Mouse (Mus musculus) limb, embryonic 12.5 days (tissue): ENCODE results near the gene H2al1d. TPM values are rescaled to one million over a fixed set of nuclear protein-coding genes. Genes with fewer than 3 reads are reported as not detected.
"Not testable (repeated sequence)": the region's sequence is repeated elsewhere in the genome, so short reads cannot be mapped to it uniquely, and the experiment has no call there.

Experiments
- ATAC-seq: fragments of 200-750 bp; cut with Nextera tagmentation; 2 replicates; pipeline ENCODE4 v1.8.0; 2017; ENCODE audit warnings: low read depth, moderate TSS enrichment; ENCODE audit not compliant: insufficient number of reproducible peaks, insufficient read depth, low FRiP score, low TSS enrichment
- H3K27ac ChIP-seq: fragments of 300-500 bp; sonication (generic); 2 replicates; pipeline ENCODE4 v1.5.1; 2016; ENCODE audit warnings: mild to moderate bottlenecking, moderate library complexity
- H3K27me3 ChIP-seq: fragments of 300-500 bp; sonication (generic); 2 replicates; pipeline ENCODE4 v1.6.1; 2016; ENCODE audit warnings: mild to moderate bottlenecking, moderate library complexity
- H3K36me3 ChIP-seq: fragments of 300-500 bp; sonication (generic); 2 replicates; pipeline ENCODE4 v1.6.1; 2016; ENCODE audit warnings: mild to moderate bottlenecking, moderate library complexity
- H3K4me1 ChIP-seq: fragments of 300-500 bp; sonication (generic); replicated peaks from 2 replicates; pipeline ENCODE4 v1.6.1; 2016
- H3K4me2 ChIP-seq: fragments of 300-500 bp; sonication (generic); 2 replicates; pipeline ENCODE4 v1.6.1; 2016; ENCODE audit warnings: mild to moderate bottlenecking, moderate library complexity
- H3K4me3 ChIP-seq: fragments of 300-500 bp; sonication (generic); replicated peaks from 2 replicates; pipeline ENCODE4 v1.5.1; 2016; ENCODE audit warnings: mild to moderate bottlenecking
- H3K9ac ChIP-seq: fragments of 300-500 bp; sonication (generic); replicated peaks from 2 replicates; pipeline ENCODE4 v1.6.1; 2016; ENCODE audit warnings: mild to moderate bottlenecking, moderate library complexity
- H3K9me3 ChIP-seq: fragments of 300-500 bp; sonication (generic); 2 replicates; pipeline ENCODE4 v1.6.1; 2016; ENCODE audit warnings: mild to moderate bottlenecking, moderate library complexity
- WGBS: fragments of 180-500 bp; shearing (Covaris S2); methylation state at CpG from one replicate; pipeline ENCODE4 v1.1.7; 2016; 5-methylcytosine and 5-hydroxymethylcytosine counted together
- polyA plus RNA-seq: library from polyadenylated mRNA; unstranded; fragments of >200 nt; fragmentation: Nextera tagmentation; extraction: Ambion mirVana; gene quantifications from 2 replicates; pipeline ENCODE4 v1.2.1, GENCODE M21; 2016

H2al1d gene
- polyA plus RNA-seq: not detected in 2 replicates

DNA sequence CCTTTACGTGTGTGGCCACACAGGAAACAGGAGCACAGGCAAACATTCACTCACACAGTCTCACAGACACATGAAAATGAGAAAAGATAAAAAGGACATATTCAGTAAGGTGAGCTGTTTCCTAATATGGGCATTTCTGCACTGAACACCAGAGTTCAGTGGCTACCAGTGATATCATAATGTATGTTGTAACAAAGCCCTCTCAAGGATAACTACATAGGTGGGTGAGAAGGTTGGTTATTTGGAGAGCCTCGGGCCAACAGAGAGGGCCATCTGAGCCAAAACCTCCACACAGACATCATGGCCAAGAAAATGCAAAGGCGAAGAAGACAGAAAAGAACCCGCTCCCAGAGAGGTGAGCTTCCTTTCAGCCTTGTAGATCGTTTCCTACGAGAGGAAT is at the start of gene H2al1d:
Gene H2al1d (plus strand): TSS at position 301 of the 400 bp plus-strand sequence.
- not testable (repeated sequence) for ATAC-seq
- no CpG with 5 or more reads among the region's 6 CpGs for WGBS

DNA sequence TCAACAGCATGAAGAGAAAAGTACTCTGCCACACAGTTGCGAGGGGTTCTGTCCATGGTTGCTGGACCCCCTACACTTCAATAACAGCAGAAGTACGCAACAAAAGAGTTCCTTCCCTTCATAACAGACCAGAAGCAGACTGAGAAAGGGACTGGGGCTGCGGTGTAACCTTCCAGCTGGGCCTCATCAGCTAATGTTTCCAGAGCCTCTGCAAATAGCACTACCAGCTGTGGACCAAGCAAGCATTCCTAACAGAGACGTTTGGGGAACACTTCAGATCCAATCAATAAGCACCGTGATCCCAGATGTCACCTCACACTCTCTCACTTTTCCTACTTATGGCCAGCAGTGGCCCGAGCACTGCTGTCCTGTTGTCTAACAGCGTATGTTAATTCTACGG is 43.7 kb upstream of the H2al1d start:
- no peak for ATAC-seq
- H3K9ac ChIP-seq: no peak overlapping the region
- 45% methylated on average over 8 of the region's 8 CpGs for whole genome bisulfite sequencing
- peak overlapping the region; percentile 29; the same call in 1 of the 2 replicates for H3K27ac ChIP-seq
- no peak overlapping the region for H3K4me3 ChIP-seq
- H3K4me2 ChIP-seq: no peak overlapping the region
- H3K36me3 ChIP-seq: no peaks in the 10 kb centered on the region
- no peaks in the 10 kb centered on the region for H3K9me3 ChIP-seq
- peaks cover 47% of the 10 kb centered on the region for H3K27me3 ChIP-seq
- H3K4me1 ChIP-seq: peaks cover 13% of the 10 kb centered on the region

More for the DNA sequence above, at the start of gene H2al1d:
- not testable (repeated sequence) for H3K27me3 ChIP-seq, H3K4me2 ChIP-seq, H3K9me3 ChIP-seq, H3K9ac ChIP-seq, H3K27ac ChIP-seq, H3K36me3 ChIP-seq, H3K4me3 ChIP-seq, H3K4me1 ChIP-seq

GRCm38 (mm10) chrX:11267791-11268190 is 40.8 kb upstream of the H2al1d start:
- Histone ChIP-seq H3K9me3 (no peaks in the 10 kb centered on the region), H3K27me3 (peaks cover 49% of the 10 kb centered on the region), H3K4me1 (peaks cover 13% of the 10 kb centered on the region), H3K9ac (no peak overlapping the region), H3K4me2 (no peak overlapping the region), H3K36me3 (no peaks in the 10 kb centered on the region), H3K4me3 (no peak overlapping the region), H3K27ac (no peak overlapping the region)
- no peak for ATAC-seq
- WGBS: 46% methylated on average over 7 of the region's 7 CpGs

- H3K4me1 ChIP-seq: peaks cover 13% of the 10 kb centered on the region
- H3K9ac ChIP-seq: no peak overlapping the region
- H3K36me3 ChIP-seq: no peaks in the 10 kb centered on the region
- H3K9me3 ChIP-seq: no peaks in the 10 kb centered on the region
- ATAC-seq: no peak
- 91% methylated on average over 3 of the region's 3 CpGs for WGBS
- peaks cover 44% of the 10 kb centered on the region for H3K27me3 ChIP-seq
- no peak overlapping the region for H3K4me3 ChIP-seq
- H3K4me2 ChIP-seq: no peak overlapping the region
- no peak overlapping the region for H3K27ac ChIP-seq
These were observed 39.5 kb upstream of the H2al1d start for GRCm38 (mm10) chrX:11269074-11269473.

DNA sequence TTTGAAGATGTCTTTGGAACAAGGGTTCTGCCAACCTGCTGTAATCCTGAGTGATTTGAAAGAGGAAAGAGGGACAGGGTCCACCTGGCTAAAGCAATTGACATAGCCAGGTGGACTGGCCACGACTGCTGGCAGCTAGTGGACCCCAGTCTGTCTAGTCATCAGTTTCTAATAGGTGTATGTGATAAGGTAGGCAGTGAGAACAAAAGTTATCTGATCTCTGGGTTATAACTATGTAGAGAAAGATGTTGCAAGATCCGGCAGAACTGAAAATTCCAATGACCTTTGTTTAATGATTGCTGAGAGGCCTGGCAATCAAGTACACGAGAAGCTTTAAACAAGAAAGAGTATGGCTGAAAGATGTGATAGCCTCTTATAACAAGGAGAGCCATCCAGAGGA is 35.4 kb upstream of the H2al1d start:
- 83% methylated on average over 3 of the region's 3 CpGs for WGBS
- no peaks in the 10 kb centered on the region for H3K36me3 ChIP-seq
- H3K9ac ChIP-seq: no peak overlapping the region
- H3K27ac ChIP-seq: no peak overlapping the region
- H3K27me3 ChIP-seq: peaks cover 29% of the 10 kb centered on the region
- H3K4me2 ChIP-seq: no peak overlapping the region
- no peak overlapping the region for H3K4me3 ChIP-seq
- no peak for ATAC-seq
- peaks cover 2% of the 10 kb centered on the region; the same call in 1 of the 2 replicates for H3K4me1 ChIP-seq
- H3K9me3 ChIP-seq: no peaks in the 10 kb centered on the region

DNA sequence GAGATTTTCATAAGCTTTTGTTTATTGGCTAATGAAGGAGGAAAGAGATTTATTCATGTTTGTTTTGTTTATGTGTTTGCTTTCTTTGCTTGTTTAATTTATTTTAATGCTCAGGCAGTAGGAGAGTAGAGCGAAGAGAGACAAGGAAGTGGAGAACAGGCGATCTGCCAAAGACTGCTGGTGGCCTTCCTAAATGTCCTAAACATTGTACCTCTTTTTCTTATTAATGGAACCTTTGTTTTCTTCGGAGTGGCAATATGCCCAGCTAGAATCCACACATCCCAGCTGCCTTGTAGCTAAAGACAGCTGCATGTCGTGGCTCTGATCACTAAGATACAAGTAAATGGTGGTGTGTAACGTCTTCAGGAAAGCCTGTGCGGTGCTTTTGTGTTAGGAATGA is 31.5 kb upstream of the H2al1d start:
- H3K36me3 ChIP-seq: no peaks in the 10 kb centered on the region
- H3K4me2 ChIP-seq: no peak overlapping the region
- no peak overlapping the region for H3K4me3 ChIP-seq
- H3K4me1 ChIP-seq: no peaks in the 10 kb centered on the region
- no peak for ATAC-seq
- 83% methylated on average over 6 of the region's 6 CpGs for WGBS
- H3K27ac ChIP-seq: no peak overlapping the region
- peaks cover 18% of the 10 kb centered on the region for H3K27me3 ChIP-seq
- H3K9ac ChIP-seq: no peak overlapping the region
- no peaks in the 10 kb centered on the region for H3K9me3 ChIP-seq

DNA sequence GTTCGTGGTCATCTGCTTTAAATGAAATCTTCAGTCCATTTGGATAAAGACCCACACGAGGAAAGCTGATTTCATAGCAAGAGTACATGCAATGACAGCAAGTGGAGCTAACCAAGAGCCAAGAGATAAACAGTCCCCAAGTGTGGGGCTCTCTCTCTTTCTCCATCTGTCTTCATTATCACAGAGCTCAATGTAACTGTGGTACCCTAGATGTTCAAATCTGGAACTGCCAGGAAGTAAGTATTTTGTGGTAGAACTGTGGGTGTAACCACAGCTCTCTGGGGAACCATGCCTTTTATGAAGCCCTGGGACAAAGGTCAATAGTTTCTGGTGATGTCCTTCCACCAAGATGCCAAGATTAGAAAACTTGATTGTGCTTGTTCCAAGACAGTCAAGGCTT is 27.9 kb upstream of the H2al1d start:
- peaks cover 21% of the 10 kb centered on the region for H3K27me3 ChIP-seq
- H3K4me2 ChIP-seq: no peak overlapping the region
- H3K4me3 ChIP-seq: no peak overlapping the region
- no peaks in the 10 kb centered on the region for H3K9me3 ChIP-seq
- no peaks in the 10 kb centered on the region for H3K4me1 ChIP-seq
- no peaks in the 10 kb centered on the region for H3K36me3 ChIP-seq
- no peak for ATAC-seq
- 65% methylated on average over 2 of the region's 2 CpGs for WGBS
- no peak overlapping the region for H3K27ac ChIP-seq
- no peak overlapping the region for H3K9ac ChIP-seq

DNA sequence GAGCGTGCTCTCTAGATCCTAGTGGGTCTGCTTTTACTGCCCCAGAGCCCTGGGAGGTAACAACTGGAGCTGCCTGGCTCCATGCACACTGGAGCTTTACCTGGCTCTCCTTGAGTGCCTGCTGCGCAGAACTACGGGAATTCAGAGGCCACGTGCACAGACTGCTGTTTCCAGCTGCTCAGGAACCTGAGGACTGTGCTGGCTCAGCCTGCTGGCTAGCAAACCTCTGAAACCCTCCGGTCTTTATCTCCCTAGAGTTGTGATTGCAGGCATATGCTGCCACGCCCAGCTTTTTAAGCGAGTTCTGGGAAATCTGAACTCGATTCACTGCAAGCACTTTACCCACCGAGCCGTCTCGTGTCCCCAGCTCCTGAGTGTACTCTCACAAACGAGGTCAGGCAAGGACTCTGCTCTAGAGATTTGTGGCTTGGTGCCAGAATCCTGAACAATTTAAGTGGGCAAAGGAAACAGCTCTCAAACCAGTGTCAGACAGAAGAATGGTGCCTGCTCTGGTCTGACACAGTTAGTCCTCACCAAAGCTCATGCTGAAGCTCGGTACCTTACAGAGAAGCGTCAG is 20.2 kb upstream of the H2al1d start:
- Histone ChIP-seq H3K27ac (no peak overlapping the region), H3K4me2 (no peak overlapping the region), H3K27me3 (peaks cover 30% of the 10 kb centered on the region), H3K4me1 (no peaks in the 10 kb centered on the region), H3K36me3 (no peaks in the 10 kb centered on the region), H3K9me3 (no peaks in the 10 kb centered on the region), H3K4me3 (no peak overlapping the region), H3K9ac (no peak overlapping the region)
- WGBS: 74% methylated on average over 14 of the region's 14 CpGs
- no peak for ATAC-seq

DNA sequence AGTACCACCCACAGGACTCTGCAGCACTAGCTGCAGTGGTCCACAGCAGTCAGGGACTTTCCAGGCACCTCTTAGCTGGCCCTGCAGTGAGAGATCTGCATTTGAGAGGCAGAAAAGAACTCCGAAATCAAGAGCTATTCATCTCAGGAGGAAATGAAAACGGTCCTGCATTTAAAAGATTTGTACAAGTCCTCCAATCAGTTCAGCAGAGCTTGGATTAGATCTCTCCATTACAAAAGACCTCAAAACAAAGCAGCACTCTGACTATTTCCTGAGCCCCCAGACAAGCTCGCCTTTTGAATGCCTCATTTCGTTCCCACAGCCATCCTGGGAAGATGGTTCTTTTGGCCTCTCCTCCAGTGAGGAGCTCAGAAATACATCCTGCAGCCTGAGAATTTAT is 19.4 kb upstream of the H2al1d start:
- Histone ChIP-seq H3K9me3 (no peaks in the 10 kb centered on the region), H3K36me3 (no peaks in the 10 kb centered on the region), H3K4me2 (no peak overlapping the region), H3K27ac (no peak overlapping the region), H3K9ac (no peak overlapping the region), H3K4me3 (no peak overlapping the region), H3K27me3 (peaks cover 36% of the 10 kb centered on the region), H3K4me1 (no peaks in the 10 kb centered on the region)
- ATAC-seq: no peak
- WGBS: 74% methylated on average over 4 of the region's 4 CpGs

- not testable (repeated sequence) for ATAC-seq, H3K4me2 ChIP-seq, H3K4me3 ChIP-seq, H3K9ac ChIP-seq, H3K27me3 ChIP-seq, H3K4me1 ChIP-seq, H3K27ac ChIP-seq, H3K36me3 ChIP-seq, H3K9me3 ChIP-seq
- no CpG with 5 or more reads among the region's 3 CpGs for WGBS
These were observed 9.7 kb upstream of the H2al1d start, which contains the start of gene H2al1a for GRCm38 (mm10) chrX:11298957-11299356. H2al1a (plus strand) TSS chrX:11299257.

GRCm38 (mm10) chrX:11302132-11302531 is 6.5 kb upstream of the H2al1d start, which contains the start of gene H2al1b:
H2al1b (plus strand) TSS chrX:11302432.
- H3K27me3 ChIP-seq, H3K4me2 ChIP-seq, H3K4me3 ChIP-seq, H3K27ac ChIP-seq, H3K36me3 ChIP-seq, H3K9ac ChIP-seq, H3K9me3 ChIP-seq, H3K4me1 ChIP-seq, ATAC-seq: not testable (repeated sequence)
- WGBS: 100% methylated on average over 1 of the region's 3 CpGs

DNA sequence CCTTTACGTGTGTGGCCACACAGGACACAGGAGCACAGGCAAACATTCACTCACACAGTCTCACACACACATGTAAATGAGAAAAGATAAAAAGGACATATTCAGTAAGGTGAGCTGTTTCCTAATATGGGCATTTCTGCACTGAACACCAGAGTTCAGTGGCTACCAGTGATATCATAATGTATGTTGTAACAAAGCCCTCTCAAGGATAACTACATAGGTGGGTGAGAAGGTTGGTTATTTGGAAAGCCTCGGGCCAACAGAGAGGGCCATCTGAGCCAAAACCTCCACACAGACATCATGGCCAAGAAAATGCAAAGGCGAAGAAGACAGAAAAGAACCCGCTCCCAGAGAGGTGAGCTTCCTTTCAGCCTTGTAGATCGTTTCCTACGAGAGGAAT is 3.3 kb upstream of the H2al1d start, which contains the start of gene H2al1c:
Gene H2al1c (plus strand): TSS at position 301 of the 400 bp plus-strand sequence.
- 83% methylated on average over 1 of the region's 6 CpGs for WGBS
- not testable (repeated sequence) for ATAC-seq

More for the DNA sequence above, 3.3 kb upstream of the H2al1d start, which contains the start of gene H2al1c:
- not testable (repeated sequence) for H3K27ac ChIP-seq, H3K27me3 ChIP-seq, H3K9ac ChIP-seq, H3K4me3 ChIP-seq, H3K36me3 ChIP-seq, H3K9me3 ChIP-seq, H3K4me2 ChIP-seq, H3K4me1 ChIP-seq
